Mouse (Mus musculus): ENCODE data around the gene Uts2r. TPM values are rescaled to one million over a fixed set of nuclear protein-coding genes. Genes with fewer than 3 reads are reported as not detected.

Gene Uts2r
- not detected in 2 replicates for polyA plus RNA-seq (2011; ENCODE audit: insufficient read length, low read depth, missing spikeins)

GRCm38 (mm10) chr11:121159971-121160370 lies at the start of gene Uts2r:
Uts2r (plus strand) TSS chr11:121160271.
- Histone ChIP-seq H3K27ac (ENCODE audit: insufficient read depth, low read length) (no peak within 1 kb of the TSS), H3K4me3 (ENCODE audit: insufficient read depth, low read length) (no peak within 1 kb of the TSS), H3K4me1 (ENCODE audit: control insufficient read depth, insufficient read depth, low read length) (no peaks in the 10 kb centered on the region)
- TF ChIP-seq CTCF (IDR thresholded peaks at IDR 0.05; ENCODE audit: borderline replicate concordance, insufficient read depth, low read length) (no peak), POLR2A (IDR thresholded peaks at IDR 0.05; ENCODE audit: low read depth, low read length) (no peak)

DNA sequence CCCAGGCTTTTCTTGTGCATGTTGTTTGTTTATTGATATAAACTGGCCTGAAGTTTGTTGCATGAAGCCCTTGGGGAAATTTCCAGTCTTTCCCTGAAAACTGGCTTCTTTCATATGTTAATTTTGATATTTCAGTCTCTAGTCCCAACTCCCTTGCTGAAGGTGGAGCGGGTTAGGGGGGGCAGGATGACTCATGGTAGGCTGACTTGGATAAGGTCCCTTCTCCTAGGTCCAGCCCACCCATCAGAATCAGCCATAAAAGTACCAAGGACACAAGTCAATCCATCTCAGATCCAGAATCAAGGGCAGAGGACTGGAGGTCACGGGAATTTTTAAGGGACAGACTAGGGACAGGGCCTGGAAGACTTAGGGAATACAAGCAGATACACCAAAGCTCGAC lies 49.0 kb upstream of the Uts2r start:
- Histone ChIP-seq H3K27ac (ENCODE audit: insufficient read depth, low read length) (no peak overlapping the region), H3K4me3 (ENCODE audit: insufficient read depth, low read length) (no peak overlapping the region), H3K4me1 (ENCODE audit: control insufficient read depth, insufficient read depth, low read length) (no peaks in the 10 kb centered on the region)
- TF ChIP-seq POLR2A (IDR thresholded peaks at IDR 0.05; ENCODE audit: low read depth, low read length) (no peak), CTCF (IDR thresholded peaks at IDR 0.05; ENCODE audit: borderline replicate concordance, insufficient read depth, low read length) (no peak)

- no peak overlapping the region for H3K27ac ChIP-seq (ENCODE audit: insufficient read depth, low read length)
- H3K4me3 ChIP-seq (ENCODE audit: insufficient read depth, low read length) = no peak overlapping the region
- no peaks in the 10 kb centered on the region for H3K4me1 ChIP-seq (ENCODE audit: control insufficient read depth, insufficient read depth, low read length)
- TF ChIP-seq CTCF (IDR thresholded peaks at IDR 0.05; ENCODE audit: borderline replicate concordance, insufficient read depth, low read length) (no peak), POLR2A (IDR thresholded peaks at IDR 0.05; ENCODE audit: low read depth, low read length) (no peak)
Measured at GRCm38 (mm10) chr11:121111601-121112000, 48.5 kb upstream of the Uts2r start.

DNA sequence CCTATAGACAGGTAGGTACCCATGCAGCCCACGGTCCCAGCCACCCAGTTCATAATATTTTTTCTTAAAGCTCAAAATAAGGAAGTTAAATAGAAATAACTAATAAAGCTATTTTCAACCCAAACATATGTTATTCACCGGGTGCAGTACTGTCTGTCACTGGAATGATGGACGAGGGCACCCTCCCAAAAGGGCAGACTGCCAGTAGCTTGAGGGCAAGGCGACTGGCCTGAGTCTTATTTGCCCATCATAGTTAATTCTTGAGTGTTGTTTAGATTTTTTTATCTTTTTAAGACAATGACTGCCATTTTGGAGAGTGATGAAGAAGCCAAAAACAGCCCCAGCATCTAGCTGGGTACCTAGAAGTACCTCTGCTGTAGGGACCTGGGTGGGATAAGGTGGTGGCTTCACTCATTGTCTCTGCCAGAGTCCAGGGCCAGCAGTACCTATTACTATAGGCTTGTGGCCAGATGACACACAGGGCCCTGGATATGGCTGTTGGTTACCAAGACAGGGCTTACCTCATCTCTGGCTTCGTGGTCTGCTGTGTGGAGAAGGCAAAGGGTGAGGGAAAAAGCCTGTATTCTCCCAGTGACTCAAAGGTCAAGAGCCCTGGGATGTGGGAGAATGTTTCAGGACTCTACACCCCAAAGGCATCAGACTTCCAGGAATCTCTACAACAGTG lies 47.8 kb upstream of the Uts2r start:
- Histone ChIP-seq H3K4me1 (ENCODE audit: control insufficient read depth, insufficient read depth, low read length) (no peaks in the 10 kb centered on the region), H3K27ac (ENCODE audit: insufficient read depth, low read length) (no peak overlapping the region), H3K4me3 (ENCODE audit: insufficient read depth, low read length) (no peak overlapping the region)
- no peak for TF ChIP-seq CTCF (IDR thresholded peaks at IDR 0.05; ENCODE audit: borderline replicate concordance, insufficient read depth, low read length)
- no peak for TF ChIP-seq POLR2A (IDR thresholded peaks at IDR 0.05; ENCODE audit: low read depth, low read length)

DNA sequence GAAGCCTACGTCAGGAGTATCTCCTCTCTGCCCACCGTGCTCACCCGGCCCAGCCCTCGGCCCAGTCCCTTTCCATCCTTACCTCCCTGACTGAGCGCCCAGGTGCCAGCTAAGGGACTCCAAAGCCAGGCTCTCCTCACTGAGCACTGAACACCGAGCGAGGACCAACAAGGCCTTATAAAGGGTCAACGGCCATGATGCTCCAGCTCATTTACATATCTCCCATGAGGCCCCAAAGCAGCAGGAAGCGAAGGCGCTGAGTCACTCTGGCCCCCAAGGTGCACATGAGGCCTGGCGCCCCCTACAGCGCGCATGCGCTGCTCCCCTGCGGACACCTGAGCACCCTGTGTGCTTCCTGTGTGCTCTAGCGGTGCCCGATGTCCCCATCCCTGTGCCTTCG lies 42.0 kb upstream of the Uts2r start:
- Histone ChIP-seq H3K4me1 (ENCODE audit: control insufficient read depth, insufficient read depth, low read length) (no peaks in the 10 kb centered on the region), H3K27ac (ENCODE audit: insufficient read depth, low read length) (no peak overlapping the region), H3K4me3 (ENCODE audit: insufficient read depth, low read length) (no peak overlapping the region)
- no peak for TF ChIP-seq POLR2A (IDR thresholded peaks at IDR 0.05; ENCODE audit: low read depth, low read length)
- TF ChIP-seq CTCF (IDR thresholded peaks at IDR 0.05; ENCODE audit: borderline replicate concordance, insufficient read depth, low read length) = no peak

- no peak within 1 kb of the TSS for H3K27ac ChIP-seq (ENCODE audit: insufficient read depth, low read length)
- TF ChIP-seq POLR2A (IDR thresholded peaks at IDR 0.05; ENCODE audit: low read depth, low read length) (no peak), CTCF (IDR thresholded peaks at IDR 0.05; ENCODE audit: borderline replicate concordance, insufficient read depth, low read length) (no peak)
- no peaks in the 10 kb centered on the region for H3K4me1 ChIP-seq (ENCODE audit: control insufficient read depth, insufficient read depth, low read length)
- H3K4me3 ChIP-seq (ENCODE audit: insufficient read depth, low read length) = no peak within 1 kb of the TSS
Measured at GRCm38 (mm10) chr11:121118577-121118976, 41.5 kb upstream of the Uts2r start, which contains the start of gene Tex19.2. Tex19.2 (minus strand) TSS chr11:121118677.

DNA sequence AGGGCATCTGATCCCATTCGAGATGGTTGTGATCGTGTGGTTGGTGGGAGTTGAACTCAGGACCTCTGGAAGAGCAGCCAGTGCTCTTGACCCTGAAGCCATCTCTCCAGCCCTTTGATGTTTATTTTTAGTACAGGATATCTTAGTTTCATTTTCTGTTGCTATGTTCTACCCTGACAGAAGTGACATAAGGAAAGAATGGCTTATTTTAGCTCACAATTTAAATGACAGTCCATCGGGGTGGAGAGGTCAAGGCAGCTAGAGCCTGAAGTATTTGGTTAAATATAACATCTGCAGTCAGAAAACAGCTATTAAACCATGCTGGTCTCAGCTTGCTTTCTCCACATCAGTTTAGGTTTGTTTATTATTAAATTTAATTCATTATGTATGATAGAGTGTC lies 38.9 kb upstream of the Uts2r start:
- H3K4me1 ChIP-seq (ENCODE audit: control insufficient read depth, insufficient read depth, low read length) = no peaks in the 10 kb centered on the region
- H3K4me3 ChIP-seq (ENCODE audit: insufficient read depth, low read length) = no peak overlapping the region
- TF ChIP-seq POLR2A (IDR thresholded peaks at IDR 0.05; ENCODE audit: low read depth, low read length) = no peak
- TF ChIP-seq CTCF (IDR thresholded peaks at IDR 0.05; ENCODE audit: borderline replicate concordance, insufficient read depth, low read length) = no peak
- no peak overlapping the region for H3K27ac ChIP-seq (ENCODE audit: insufficient read depth, low read length)

DNA sequence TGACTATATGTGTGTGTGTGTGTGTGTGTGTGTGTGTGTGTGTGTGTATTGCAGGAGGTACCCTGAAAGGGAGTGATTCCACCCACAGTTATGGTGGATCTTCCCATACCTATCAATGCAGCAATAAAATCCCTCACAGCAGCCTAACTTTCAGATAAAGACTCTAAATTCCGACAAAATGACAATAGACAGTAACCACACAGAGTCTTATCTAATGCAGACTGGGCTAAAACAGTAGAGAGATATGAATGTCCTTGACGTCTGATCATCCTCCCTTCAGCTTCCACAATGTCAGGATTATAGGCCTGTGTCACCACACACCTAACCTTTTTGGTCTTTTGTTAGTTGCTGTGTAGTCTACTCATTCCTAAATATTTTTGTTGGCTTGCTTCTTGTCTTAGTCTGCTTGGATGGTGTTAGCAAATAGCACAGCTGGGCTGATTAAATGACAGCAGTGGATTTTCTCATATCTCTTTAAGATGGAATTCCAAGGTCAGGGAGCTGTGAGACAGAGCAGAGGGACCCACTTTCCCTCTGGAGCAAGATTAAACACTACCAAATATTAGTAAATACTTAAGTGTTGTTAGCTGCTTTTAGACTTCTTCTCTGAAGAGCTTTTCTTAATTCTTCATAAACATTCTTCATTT lies 37.9 kb upstream of the Uts2r start:
- Histone ChIP-seq H3K4me1 (ENCODE audit: control insufficient read depth, insufficient read depth, low read length) (no peaks in the 10 kb centered on the region), H3K27ac (ENCODE audit: insufficient read depth, low read length) (no peak overlapping the region)
- TF ChIP-seq POLR2A (IDR thresholded peaks at IDR 0.05; ENCODE audit: low read depth, low read length) (no peak), CTCF (IDR thresholded peaks at IDR 0.05; ENCODE audit: borderline replicate concordance, insufficient read depth, low read length) (no peak)

GRCm38 (mm10) chr11:121123438-121123837 lies 36.6 kb upstream of the Uts2r start:
- no peak overlapping the region for H3K27ac ChIP-seq (ENCODE audit: insufficient read depth, low read length)
- H3K4me3 ChIP-seq (ENCODE audit: insufficient read depth, low read length) = no peak overlapping the region
- H3K4me1 ChIP-seq (ENCODE audit: control insufficient read depth, insufficient read depth, low read length) = no peaks in the 10 kb centered on the region
- no peak for TF ChIP-seq CTCF (IDR thresholded peaks at IDR 0.05; ENCODE audit: borderline replicate concordance, insufficient read depth, low read length)
- TF ChIP-seq POLR2A (IDR thresholded peaks at IDR 0.05; ENCODE audit: low read depth, low read length) = no peak

More for the DNA sequence above, 37.9 kb upstream of the Uts2r start:
- no peak overlapping the region for H3K4me3 ChIP-seq (ENCODE audit: insufficient read depth, low read length)

DNA sequence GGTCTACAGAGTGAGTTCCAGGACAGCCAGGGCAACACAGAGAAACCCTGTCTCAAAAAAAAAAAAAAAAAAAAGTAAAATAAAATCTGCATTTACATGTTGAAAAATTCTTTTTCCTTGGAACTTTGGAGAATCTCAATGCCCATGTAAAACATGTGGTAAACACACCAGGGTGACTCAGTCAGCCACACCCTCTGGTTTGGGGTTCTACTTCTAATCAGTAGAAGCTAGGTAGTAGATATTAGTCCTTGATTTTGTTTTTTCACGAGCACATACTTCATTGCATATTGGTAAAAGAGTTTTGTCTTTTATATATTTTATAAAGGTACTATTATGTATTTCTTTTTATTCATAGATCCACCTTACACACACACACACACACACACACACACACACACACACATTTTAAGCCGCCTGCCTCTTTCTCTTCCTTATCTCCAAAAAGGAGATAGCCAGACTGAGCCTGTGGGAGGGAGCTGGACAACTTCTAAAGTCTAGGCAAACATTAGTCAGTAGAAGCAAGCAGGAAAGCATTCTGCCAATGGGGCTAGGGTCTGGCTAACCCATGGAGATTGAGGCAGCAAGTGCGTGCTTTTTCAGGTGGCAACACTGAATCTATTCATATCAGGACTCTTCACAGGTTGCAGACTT lies 34.4 kb upstream of the Uts2r start:
- no peaks in the 10 kb centered on the region for H3K4me1 ChIP-seq (ENCODE audit: control insufficient read depth, insufficient read depth, low read length)
- TF ChIP-seq CTCF (IDR thresholded peaks at IDR 0.05; ENCODE audit: borderline replicate concordance, insufficient read depth, low read length) (no peak), POLR2A (IDR thresholded peaks at IDR 0.05; ENCODE audit: low read depth, low read length) (no peak)
- no peak overlapping the region for H3K4me3 ChIP-seq (ENCODE audit: insufficient read depth, low read length)
- no peak overlapping the region for H3K27ac ChIP-seq (ENCODE audit: insufficient read depth, low read length)

Data from embryonic fibroblast, embryonic 13.5 days (primary cell).